Mouse (Mus musculus): ENCODE results near the gene Atp6v1g3. TPM values are rescaled to one million over a fixed set of nuclear protein-coding genes. Genes with fewer than 3 reads are reported as not detected.

Atp6v1g3 gene
- not detected in 2 replicates for polyA plus RNA-seq (2012; ENCODE audit: insufficient read depth, insufficient read length, missing spikeins)

DNA sequence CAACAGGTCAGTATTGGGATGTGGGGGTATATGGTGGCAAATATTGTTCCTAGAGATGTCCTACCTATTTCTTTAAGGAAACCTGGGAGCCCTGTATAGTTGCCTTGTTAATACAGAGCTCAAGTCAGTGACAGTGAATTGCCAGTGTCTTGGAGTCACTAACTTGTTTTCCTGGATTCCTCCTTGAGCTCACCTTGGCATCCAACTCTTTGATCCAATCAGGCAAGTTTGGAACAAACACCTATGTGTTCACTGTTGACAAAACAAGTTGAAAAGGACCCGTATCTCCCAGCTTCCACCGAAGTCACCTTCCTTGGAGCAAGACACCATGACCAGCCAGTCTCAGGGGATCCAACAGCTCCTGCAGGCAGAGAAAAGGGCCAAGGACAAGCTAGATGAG lies at the start of gene Atp6v1g3:
TSS of gene Atp6v1g3 (plus strand) at position 301 of the 400 bp plus-strand sequence.
- Histone ChIP-seq H3K4me1 (ENCODE audit: control insufficient read depth, insufficient read depth, insufficient read length, low read length) (no peaks in the 10 kb centered on the region), H3K27ac (replicated peaks; ENCODE audit: low read depth, low read length) (no peak within 1 kb of the TSS), H3K4me3 (ENCODE audit: insufficient read depth, low read depth, low read length) (no peak within 1 kb of the TSS)

DNA sequence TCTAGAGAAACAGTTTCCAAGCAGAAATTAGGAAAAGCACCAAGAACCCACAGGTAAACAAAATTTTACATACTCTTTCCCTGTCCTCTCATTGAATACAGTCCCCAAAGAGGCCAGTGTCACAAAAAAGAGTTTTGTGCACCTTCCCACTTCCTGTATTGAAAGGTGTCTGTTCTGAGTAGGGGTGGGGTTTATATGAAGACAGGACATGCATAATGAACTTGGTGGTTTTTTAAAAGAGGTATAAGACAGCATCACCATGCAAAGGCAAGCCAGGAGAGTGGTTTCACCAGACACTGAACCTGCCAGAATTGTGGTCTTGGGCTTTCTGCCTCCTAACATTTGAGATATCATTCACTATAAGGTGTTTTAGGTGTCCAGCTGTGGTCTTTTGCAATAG lies 40.5 kb upstream of the Atp6v1g3 start:
- H3K4me1 ChIP-seq (ENCODE audit: control insufficient read depth, insufficient read depth, insufficient read length, low read length) = no peaks in the 10 kb centered on the region
- no peak overlapping the region for H3K4me3 ChIP-seq (ENCODE audit: insufficient read depth, low read depth, low read length)
- H3K27ac ChIP-seq (replicated peaks; ENCODE audit: low read depth, low read length) = no peak overlapping the region

DNA sequence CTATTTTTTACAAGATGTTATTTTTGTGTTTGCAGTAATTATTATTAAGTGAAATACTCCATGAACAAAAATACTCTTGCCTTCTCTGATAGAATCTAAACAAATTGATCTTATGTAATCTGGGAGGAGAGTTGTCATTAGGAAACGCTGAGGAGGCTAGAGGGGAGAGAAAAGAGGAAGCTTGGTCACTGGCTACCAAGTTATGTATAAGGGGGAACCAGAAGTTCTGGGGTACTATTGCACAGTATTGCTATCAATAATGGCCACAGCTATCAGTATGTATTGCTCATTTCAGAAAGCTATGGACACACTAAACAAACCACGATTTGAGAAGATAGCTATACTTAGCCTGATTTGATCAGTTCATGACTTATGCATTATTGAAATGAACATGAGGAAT lies 36.3 kb upstream of the Atp6v1g3 start:
- Histone ChIP-seq H3K27ac (replicated peaks; ENCODE audit: low read depth, low read length) (no peak overlapping the region), H3K4me3 (ENCODE audit: insufficient read depth, low read depth, low read length) (no peak overlapping the region), H3K4me1 (ENCODE audit: control insufficient read depth, insufficient read depth, insufficient read length, low read length) (no peaks in the 10 kb centered on the region)

DNA sequence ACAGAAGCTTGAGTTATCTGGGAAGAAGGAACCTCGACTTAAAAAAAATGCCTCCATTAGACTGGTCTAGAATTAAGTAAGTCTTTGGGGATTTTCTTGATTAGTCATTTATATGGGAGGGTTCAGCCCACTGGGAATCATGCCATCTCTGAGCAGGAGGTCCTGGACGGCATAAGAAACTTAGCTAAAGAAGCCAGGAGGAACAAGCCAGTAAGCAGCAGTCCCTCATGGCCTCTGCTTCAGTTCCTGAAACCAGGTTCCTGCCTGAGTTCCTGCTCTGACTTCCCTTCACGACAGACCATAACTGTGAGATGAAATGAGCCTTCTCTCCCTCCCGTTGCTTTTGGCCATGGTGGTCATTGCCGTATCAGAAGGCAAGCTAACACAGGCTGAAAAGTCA lies 29.6 kb upstream of the Atp6v1g3 start:
- no peak overlapping the region for H3K4me3 ChIP-seq (ENCODE audit: insufficient read depth, low read depth, low read length)
- peaks cover 7% of the 10 kb centered on the region for H3K4me1 ChIP-seq (ENCODE audit: control insufficient read depth, insufficient read depth, insufficient read length, low read length)
- peak overlapping the region; percentile 45 for H3K27ac ChIP-seq (replicated peaks; ENCODE audit: low read depth, low read length)

DNA sequence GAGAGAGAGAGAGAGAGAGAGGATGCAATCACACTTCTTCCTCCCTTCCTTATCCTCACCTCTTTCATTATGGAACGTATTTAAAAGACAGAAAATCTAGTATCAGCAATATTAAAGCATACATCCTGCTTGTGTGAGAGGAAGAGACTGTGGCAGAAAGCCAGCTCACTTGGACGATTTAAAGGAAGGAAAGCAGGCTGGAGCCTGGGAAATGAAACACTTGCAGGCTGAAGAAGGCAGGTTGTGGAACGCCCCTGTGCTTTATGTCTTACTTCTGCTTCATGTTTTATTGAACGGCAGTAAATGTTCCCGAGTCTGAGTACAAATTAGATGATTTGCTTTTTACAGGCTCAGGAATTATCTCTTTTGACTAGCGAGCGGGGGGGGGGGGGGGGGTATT lies 29.1 kb upstream of the Atp6v1g3 start:
- peak overlapping the region; percentile 31; the same call in 1 of the 2 replicates for H3K4me3 ChIP-seq (ENCODE audit: insufficient read depth, low read depth, low read length)
- no peak overlapping the region for H3K27ac ChIP-seq (replicated peaks; ENCODE audit: low read depth, low read length)
- H3K4me1 ChIP-seq (ENCODE audit: control insufficient read depth, insufficient read depth, insufficient read length, low read length) = peaks cover 7% of the 10 kb centered on the region

DNA sequence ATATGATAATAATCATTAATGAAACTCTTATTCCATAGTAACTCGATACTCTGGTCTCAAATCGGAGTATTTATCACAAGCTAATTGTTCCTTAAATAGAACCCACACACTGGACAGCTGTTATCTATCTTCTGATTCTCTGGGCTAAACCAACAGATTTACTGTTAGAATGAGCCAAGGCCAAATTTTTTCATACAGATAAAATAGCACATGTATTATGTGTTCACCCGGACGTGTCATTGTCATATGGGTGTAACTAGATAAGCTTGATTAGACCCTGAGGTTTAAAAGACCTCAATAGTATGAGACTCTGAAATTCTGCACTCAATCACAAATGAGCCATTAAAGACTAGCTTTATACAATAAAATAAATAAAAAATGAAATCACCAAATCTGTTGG lies 28.4 kb upstream of the Atp6v1g3 start:
- H3K27ac ChIP-seq (replicated peaks; ENCODE audit: low read depth, low read length) = no peak overlapping the region
- H3K4me3 ChIP-seq (ENCODE audit: insufficient read depth, low read depth, low read length) = no peak overlapping the region
- peaks cover 7% of the 10 kb centered on the region for H3K4me1 ChIP-seq (ENCODE audit: control insufficient read depth, insufficient read depth, insufficient read length, low read length)

DNA sequence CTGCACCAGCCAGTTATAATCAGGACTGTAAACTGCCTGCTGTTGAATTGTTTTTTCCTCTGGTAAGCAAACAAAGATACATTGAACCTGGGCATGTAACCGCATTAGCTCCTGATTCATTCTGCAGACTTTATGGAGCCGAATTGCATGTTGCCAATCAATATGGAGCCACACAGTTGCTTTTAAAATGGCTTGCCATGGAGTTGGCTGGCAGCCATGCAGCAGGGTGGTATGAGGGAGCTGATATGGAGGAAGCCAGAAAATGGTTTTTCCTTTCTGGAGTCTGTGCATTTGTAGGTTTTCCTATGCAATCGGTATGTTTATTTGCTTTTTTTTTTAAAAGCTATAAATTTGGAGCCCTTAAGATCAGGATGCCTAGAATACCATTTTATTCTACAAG lies 28.0 kb upstream of the Atp6v1g3 start:
- H3K4me3 ChIP-seq (ENCODE audit: insufficient read depth, low read depth, low read length) = no peak overlapping the region
- no peak overlapping the region for H3K27ac ChIP-seq (replicated peaks; ENCODE audit: low read depth, low read length)
- H3K4me1 ChIP-seq (ENCODE audit: control insufficient read depth, insufficient read depth, insufficient read length, low read length) = peaks cover 7% of the 10 kb centered on the region

DNA sequence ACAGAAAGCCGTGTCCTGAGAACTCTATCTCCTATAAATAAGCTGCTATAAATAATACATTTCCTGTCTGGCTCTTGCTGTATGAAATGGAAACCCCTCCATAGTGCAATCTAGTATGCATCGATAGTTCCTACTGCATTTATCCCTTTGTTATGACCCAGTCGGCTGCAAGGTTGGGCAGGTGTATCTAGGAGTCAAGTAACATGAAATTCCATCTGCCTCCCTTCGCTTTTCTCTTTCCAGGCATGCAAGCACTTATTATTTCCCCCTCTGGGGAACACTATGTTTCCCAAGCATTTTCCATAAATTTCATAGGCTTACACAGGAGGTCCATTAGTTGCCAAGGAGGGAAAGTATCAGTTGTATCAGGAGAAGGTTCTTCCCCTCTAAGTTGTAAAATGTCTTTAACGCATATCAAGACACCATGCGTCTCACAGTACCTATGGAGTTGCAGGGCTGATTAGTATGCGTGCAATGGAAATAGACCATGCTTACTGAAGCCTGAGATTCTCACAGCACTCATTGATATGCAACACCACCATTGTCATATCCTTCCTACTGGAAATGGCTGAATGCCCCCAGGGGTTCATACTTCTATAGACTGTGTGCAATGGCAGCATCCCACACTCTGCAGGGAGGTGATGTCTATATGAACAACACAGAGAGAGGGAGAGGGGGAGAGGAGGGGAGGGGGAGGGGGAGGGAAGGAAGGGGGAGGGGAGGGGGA lies 26.9 kb upstream of the Atp6v1g3 start:
- no peak overlapping the region for H3K27ac ChIP-seq (replicated peaks; ENCODE audit: low read depth, low read length)
- no peak overlapping the region for H3K4me3 ChIP-seq (ENCODE audit: insufficient read depth, low read depth, low read length)
- H3K4me1 ChIP-seq (ENCODE audit: control insufficient read depth, insufficient read depth, insufficient read length, low read length) = peaks cover 7% of the 10 kb centered on the region

DNA sequence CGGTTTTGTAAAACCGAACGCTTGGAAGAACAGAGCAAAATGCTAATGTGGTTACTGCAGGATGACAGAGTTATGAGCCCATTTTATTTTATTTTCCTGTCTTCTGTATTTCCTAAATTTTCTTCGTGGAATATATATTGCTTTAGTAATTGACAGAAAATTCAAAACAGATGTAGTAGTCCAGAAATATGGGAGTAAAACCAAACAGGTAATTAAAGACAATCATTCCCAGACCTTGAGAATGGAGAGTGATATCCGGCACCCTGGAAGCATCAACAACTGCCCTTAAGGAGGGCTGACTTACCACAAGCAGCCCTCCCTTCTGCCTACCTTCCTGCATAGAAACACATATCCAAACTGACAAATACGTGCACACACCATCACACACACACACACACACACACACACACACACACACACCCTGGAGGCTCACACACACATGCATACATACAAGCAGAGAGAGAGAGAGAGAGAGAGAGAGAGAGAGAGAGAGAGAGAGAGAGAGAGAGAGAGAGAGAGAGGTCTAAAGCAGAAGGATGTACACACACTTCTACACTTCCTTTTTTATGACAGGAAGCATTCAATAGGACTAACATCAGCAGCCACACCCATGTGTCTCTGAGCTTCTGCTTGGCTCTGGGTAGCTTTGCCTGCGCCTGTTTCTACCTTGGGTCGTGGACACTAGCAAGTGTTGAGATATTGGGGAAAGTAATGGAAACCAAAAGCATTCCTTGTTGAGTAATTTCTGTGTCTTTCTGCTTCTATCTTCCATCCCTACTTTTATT lies 25.6 kb upstream of the Atp6v1g3 start:
- Histone ChIP-seq H3K27ac (replicated peaks; ENCODE audit: low read depth, low read length) (no peak overlapping the region), H3K4me1 (ENCODE audit: control insufficient read depth, insufficient read depth, insufficient read length, low read length) (peaks cover 7% of the 10 kb centered on the region), H3K4me3 (ENCODE audit: insufficient read depth, low read depth, low read length) (no peak overlapping the region)

DNA sequence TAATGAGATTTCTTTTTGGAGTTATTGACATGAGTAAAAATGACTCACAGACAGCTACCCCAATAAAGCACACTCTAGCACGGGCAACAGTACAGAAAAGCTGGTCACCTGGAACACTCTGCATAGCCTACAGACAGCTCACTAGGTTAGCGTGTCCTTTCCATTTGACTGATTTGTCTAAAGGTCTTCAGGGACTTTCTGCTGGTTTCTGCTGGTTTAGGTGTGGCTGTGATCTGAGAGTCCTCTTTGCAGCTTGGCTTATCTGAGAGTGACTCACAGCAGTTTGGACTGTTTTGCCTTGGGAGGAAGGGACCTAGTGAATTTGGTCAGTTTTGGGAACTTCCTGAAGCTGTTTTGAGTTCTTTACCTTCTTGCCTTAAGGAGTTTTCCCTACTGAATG lies 24.8 kb upstream of the Atp6v1g3 start:
- Histone ChIP-seq H3K27ac (replicated peaks; ENCODE audit: low read depth, low read length) (no peak overlapping the region), H3K4me1 (ENCODE audit: control insufficient read depth, insufficient read depth, insufficient read length, low read length) (peaks cover 7% of the 10 kb centered on the region), H3K4me3 (ENCODE audit: insufficient read depth, low read depth, low read length) (no peak overlapping the region)

DNA sequence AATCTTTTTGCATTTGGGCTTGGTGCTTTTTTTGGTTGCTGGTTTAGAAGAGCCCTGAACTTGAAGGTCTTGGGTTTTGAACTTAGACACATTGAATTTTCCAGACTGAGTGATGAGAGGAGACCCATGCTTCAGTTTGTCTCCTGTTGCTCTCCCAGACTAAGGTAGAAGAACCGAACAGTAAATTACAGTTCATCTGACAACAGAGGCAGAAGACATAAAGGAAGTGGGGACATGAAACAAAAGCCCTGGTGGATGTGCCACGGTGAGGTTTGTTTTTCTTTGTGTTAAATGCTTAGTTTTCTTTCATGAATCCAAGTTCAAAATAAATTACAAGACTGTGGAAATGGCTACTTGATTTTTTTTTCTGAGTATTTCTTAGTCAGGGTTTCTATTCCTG lies 22.6 kb upstream of the Atp6v1g3 start:
- peaks cover 3% of the 10 kb centered on the region; the same call in 1 of the 2 replicates for H3K4me1 ChIP-seq (ENCODE audit: control insufficient read depth, insufficient read depth, insufficient read length, low read length)
- H3K4me3 ChIP-seq (ENCODE audit: insufficient read depth, low read depth, low read length) = no peak overlapping the region
- H3K27ac ChIP-seq (replicated peaks; ENCODE audit: low read depth, low read length) = no peak overlapping the region

DNA sequence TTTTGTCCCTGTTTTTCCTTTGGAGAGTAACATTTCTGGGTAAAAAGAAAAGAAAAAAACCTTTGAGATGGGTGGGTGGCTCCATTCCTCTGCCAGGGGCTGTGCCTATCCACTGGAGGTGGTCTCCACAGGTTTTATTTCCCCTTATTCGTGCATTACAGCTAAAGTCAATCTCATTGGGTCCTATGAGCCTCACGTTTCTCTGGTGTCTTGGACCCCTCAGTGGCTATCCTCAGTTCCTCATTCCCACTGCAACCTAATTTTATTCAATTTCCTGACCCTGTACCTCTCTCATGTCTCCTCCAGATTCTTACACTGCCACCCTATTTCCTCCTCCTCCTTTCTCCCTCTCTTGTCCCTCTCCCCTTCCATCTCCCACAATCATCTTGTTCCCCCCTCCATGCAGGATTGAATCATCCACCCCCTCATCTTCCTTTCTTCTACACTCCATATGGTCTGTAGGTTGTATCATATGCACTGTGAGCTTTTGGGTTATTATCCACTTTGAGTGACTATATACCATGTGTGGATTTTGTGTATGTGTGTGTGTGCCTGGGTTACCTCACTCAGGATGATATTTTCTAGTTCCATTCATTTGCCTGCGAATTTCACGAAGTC lies 17.3 kb upstream of the Atp6v1g3 start:
- H3K27ac ChIP-seq (replicated peaks; ENCODE audit: low read depth, low read length) = no peak overlapping the region
- no peaks in the 10 kb centered on the region for H3K4me1 ChIP-seq (ENCODE audit: control insufficient read depth, insufficient read depth, insufficient read length, low read length)
- H3K4me3 ChIP-seq (ENCODE audit: insufficient read depth, low read depth, low read length) = no peak overlapping the region

DNA sequence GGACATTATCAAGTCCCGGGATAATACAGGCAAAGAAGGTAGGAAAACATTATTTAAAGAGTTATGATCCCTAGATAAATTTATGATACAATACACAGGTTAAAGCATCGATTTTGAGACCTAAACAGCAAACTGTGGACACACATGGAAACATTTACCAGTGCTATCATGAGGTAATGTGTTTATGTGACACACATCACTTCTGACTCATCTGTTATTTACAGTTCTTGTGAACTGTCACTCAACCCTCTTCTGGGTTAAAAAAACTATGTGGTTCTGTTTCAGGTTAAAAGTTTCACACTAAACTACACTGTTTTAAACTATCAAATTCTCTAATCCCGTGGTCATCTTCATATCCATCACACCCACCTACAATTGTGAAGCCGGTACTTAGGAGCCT lies 14.8 kb upstream of the Atp6v1g3 start:
- Histone ChIP-seq H3K4me3 (ENCODE audit: insufficient read depth, low read depth, low read length) (no peak overlapping the region), H3K4me1 (ENCODE audit: control insufficient read depth, insufficient read depth, insufficient read length, low read length) (no peaks in the 10 kb centered on the region), H3K27ac (replicated peaks; ENCODE audit: low read depth, low read length) (no peak overlapping the region)

DNA sequence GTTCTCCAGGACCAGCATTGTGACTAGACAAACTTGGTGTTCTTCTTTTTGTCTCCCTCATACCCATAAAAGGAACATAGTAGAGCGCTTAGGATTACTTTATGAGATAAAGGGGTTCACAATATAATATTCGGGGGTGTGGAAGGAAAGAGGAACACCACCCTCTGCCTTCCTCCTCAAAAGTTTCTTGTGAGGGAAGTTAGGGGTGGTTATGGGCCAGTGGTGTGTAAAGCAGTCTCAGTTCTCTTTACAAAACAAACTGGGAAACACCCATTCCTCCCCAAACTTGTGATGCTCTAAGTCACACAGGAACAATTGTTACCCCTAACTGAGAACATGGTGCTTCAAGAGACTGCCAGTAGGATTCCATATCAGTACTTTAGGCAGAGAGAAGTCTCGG lies 12.0 kb upstream of the Atp6v1g3 start:
- Histone ChIP-seq H3K4me3 (ENCODE audit: insufficient read depth, low read depth, low read length) (no peak overlapping the region), H3K4me1 (ENCODE audit: control insufficient read depth, insufficient read depth, insufficient read length, low read length) (no peaks in the 10 kb centered on the region), H3K27ac (replicated peaks; ENCODE audit: low read depth, low read length) (no peak overlapping the region)

DNA sequence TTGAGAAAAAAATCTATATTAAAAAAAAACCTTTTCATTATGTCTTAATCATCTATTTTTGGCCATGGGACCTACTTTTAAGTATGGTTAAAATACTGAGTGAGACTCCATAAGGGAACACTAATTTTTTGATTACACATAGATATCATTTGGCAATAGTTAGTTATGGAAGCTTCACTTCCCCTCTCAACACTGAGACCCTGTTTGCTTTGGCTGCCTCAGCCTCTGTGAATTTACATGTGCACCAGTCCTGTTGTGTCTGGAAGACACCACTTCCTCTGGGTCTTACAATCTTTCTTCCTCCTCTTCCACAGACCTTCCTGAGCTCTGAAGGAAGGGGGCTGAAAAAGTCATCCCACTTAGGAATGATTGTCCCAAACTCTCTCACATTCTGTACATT lies 11.1 kb upstream of the Atp6v1g3 start:
- Histone ChIP-seq H3K4me1 (ENCODE audit: control insufficient read depth, insufficient read depth, insufficient read length, low read length) (no peaks in the 10 kb centered on the region), H3K4me3 (ENCODE audit: insufficient read depth, low read depth, low read length) (no peak overlapping the region), H3K27ac (replicated peaks; ENCODE audit: low read depth, low read length) (no peak overlapping the region)
